Mouse (Mus musculus): ENCODE data around the gene Lrwd1.
A peak's percentile ranks its signal among the peaks of the same experiment; 100 is the strongest.

DNA sequence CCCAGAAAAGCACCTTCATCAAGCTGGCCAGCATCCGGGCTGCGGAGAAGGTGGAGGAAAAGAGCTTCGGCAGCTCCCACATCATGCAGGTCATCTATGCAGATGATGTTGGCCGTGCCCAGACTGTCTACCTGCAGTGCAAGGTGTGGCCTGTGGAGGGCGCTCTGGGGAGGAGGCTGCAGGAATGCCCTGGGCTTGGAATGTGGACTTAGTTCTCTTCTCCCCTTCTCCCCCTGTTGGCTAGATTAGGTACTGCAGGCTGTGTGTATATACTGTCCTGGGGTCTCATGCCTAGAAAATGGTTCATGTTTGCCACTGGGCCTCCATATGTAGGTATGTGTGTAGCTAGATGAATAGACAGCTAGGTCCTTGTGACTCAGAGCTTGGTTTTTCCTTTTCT is 31.4 kb downstream of the Lrwd1 start:
- TF ChIP-seq POLR2A (IDR thresholded peaks at IDR 0.05; ENCODE audit: insufficient read depth, low read length) (no peak), CTCF (IDR thresholded peaks at IDR 0.05; ENCODE audit: low read depth, low read length) (peak; percentile 92)
